Mouse (Mus musculus): Measurements from ENCODE around the gene Tmem132d.

DNA sequence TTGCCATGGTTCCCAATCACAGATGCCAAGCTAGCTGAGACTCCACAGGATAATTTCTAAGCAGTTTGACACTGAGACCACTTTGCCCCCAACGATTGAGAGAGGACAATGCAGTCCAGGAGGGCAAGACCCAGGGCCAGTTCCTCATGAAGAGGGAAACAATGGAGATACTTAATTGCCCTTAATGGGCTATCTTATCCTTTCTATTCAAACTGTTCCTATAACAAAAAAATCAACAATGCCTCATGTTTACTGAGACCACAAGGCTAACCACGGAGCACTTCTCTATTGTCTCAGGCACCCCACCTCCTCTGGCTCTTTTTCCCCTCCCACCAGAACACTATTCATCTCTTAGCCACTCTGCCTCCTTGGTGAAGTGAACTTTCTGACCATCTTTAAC, 141.7 kb downstream of the Tmem132d start:
- TF ChIP-seq GATA1 (IDR thresholded peaks at IDR 0.05; ENCODE audit: borderline replicate concordance, low read length) (no peak), FLI1 (IDR thresholded peaks at IDR 0.05; ENCODE audit: low read length) (no peak)

Measured in megakaryocyte, embryonic 14.5 days (primary cell).